Mouse (Mus musculus): Measurements from ENCODE around the gene Junb. TPM values are rescaled to one million over a fixed set of nuclear protein-coding genes. Genes with fewer than 3 reads are reported as not detected.

Gene Junb
- polyA plus RNA-seq, 1 experiment: 19.0 TPM

DNA sequence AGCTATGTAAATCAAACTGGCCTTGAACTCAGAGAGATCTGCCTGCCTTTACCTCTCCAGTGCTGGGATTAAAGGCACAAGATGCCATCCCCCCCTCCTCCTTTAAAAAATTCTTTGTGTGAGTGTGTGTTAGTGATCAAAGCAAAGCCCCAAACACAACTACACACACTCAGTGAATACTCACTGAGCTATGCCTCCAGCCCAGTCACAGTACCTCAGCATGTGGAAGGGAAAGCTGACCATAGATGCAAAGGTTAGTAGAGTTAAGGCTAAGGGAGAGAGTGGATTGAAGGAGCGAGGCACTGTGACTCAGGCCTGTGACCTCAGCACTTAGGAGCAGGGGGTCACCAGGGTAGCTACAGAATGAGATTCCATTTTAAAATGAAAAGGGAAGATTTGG is 5.4 kb downstream of the Junb start:
- TF ChIP-seq POLR2A (IDR thresholded peaks at IDR 0.05; ENCODE audit: insufficient read depth, low read length) (no peak), CTCF (IDR thresholded peaks at IDR 0.05; ENCODE audit: low read depth, low read length) (no peak), EP300 (IDR thresholded peaks at IDR 0.05; ENCODE audit: insufficient read depth, low read depth, low read length) (no peak)
- H3K27ac ChIP-seq (ENCODE audit: insufficient read depth, low read length): no peak overlapping the region
- no peaks in the 10 kb centered on the region for H3K27me3 ChIP-seq (ENCODE audit: control insufficient read depth, insufficient read depth, low read length, poor library complexity, severe bottlenecking)
- H3K9ac ChIP-seq (ENCODE audit: low read depth, poor library complexity, severe bottlenecking): no peak overlapping the region
- peaks cover 24% of the 10 kb centered on the region for H3K36me3 ChIP-seq (ENCODE audit: control insufficient read depth, insufficient read depth, low read length, poor library complexity, severe bottlenecking)
- H3K4me1 ChIP-seq (ENCODE audit: control insufficient read depth, insufficient read depth, low read length): no peaks in the 10 kb centered on the region
- no peaks in the 10 kb centered on the region for H3K9me3 ChIP-seq (replicated peaks; ENCODE audit: control insufficient read depth, insufficient read depth, low read length, poor library complexity, severe bottlenecking)
- no peak overlapping the region for H3K4me3 ChIP-seq (ENCODE audit: low read depth, low read length)

DNA sequence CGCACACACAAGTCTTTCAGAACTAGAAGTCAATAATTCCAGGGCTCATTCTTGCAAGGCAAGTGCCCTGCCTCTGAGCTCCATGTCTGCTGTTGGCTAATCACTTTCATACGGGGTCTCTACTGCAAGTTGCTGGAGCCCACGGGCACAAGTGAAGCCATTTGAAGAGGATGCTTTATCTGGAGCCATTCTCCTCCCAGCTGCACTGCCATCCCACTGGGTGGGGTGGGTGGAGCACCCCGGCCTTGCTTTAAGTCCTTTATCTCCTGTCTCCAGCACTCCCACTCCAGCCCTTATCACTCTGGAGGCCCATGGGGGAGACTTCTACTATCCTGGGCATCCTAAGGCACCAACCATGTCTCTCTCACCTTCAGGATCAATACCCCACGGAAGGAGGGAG is 7.6 kb downstream of the Junb start:
- Histone ChIP-seq H3K9ac (ENCODE audit: low read depth, poor library complexity, severe bottlenecking) (peak overlapping the region; percentile 82; the same call in 1 of the 2 replicates), H3K36me3 (ENCODE audit: control insufficient read depth, insufficient read depth, low read length, poor library complexity, severe bottlenecking) (peaks cover 24% of the 10 kb centered on the region), H3K4me3 (ENCODE audit: low read depth, low read length) (no peak overlapping the region; the same call in 1 of the 2 replicates), H3K27me3 (ENCODE audit: control insufficient read depth, insufficient read depth, low read length, poor library complexity, severe bottlenecking) (no peaks in the 10 kb centered on the region), H3K4me1 (ENCODE audit: control insufficient read depth, insufficient read depth, low read length) (peaks cover 4% of the 10 kb centered on the region), H3K27ac (ENCODE audit: insufficient read depth, low read length) (no peak overlapping the region), H3K9me3 (replicated peaks; ENCODE audit: control insufficient read depth, insufficient read depth, low read length, poor library complexity, severe bottlenecking) (no peaks in the 10 kb centered on the region)
- no peak for TF ChIP-seq POLR2A (IDR thresholded peaks at IDR 0.05; ENCODE audit: insufficient read depth, low read length)
- TF ChIP-seq EP300 (IDR thresholded peaks at IDR 0.05; ENCODE audit: insufficient read depth, low read depth, low read length): no peak
- no peak for TF ChIP-seq CTCF (IDR thresholded peaks at IDR 0.05; ENCODE audit: low read depth, low read length)

DNA sequence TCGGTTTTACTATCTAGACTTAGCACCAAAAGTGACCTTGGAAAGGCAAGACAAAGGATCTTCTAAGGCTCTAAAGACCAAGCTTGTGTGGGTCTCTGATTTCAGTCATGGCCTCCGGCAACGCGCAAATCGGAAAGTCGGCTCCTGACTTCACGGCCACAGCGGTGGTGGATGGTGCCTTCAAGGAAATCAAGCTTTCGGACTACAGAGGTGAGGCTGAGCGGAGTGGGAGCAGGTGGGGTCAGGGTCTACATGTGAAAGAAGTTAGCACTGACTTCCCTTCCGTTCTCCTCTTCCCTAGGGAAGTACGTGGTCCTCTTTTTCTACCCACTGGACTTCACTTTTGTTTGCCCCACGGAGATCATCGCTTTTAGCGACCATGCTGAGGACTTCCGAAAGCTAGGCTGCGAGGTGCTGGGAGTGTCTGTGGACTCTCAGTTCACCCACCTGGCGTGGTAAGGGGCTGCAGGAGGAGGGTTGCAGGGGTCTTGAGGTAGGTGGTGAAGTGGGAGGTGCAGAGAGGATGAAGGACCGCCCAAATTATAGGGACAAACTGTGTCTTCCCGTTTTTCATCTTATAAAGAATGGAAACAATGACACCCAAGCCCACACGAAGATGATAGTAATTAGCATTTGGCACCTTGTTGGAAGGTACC is 8.3 kb downstream of the Junb start:
- H3K36me3 ChIP-seq (ENCODE audit: control insufficient read depth, insufficient read depth, low read length, poor library complexity, severe bottlenecking): peaks cover 24% of the 10 kb centered on the region
- peak overlapping the region; percentile 15; the same call in 1 of the 2 replicates for H3K27ac ChIP-seq (ENCODE audit: insufficient read depth, low read length)
- H3K9me3 ChIP-seq (replicated peaks; ENCODE audit: control insufficient read depth, insufficient read depth, low read length, poor library complexity, severe bottlenecking): no peaks in the 10 kb centered on the region
- peaks cover 4% of the 10 kb centered on the region for H3K4me1 ChIP-seq (ENCODE audit: control insufficient read depth, insufficient read depth, low read length)
- TF ChIP-seq EP300 (IDR thresholded peaks at IDR 0.05; ENCODE audit: insufficient read depth, low read depth, low read length): no peak
- no peak for TF ChIP-seq CTCF (IDR thresholded peaks at IDR 0.05; ENCODE audit: low read depth, low read length)
- no peak for TF ChIP-seq POLR2A (IDR thresholded peaks at IDR 0.05; ENCODE audit: insufficient read depth, low read length)
- peak overlapping the region; percentile 72 for H3K4me3 ChIP-seq (ENCODE audit: low read depth, low read length)
- H3K9ac ChIP-seq (ENCODE audit: low read depth, poor library complexity, severe bottlenecking): peak overlapping the region; percentile 82
- no peaks in the 10 kb centered on the region for H3K27me3 ChIP-seq (ENCODE audit: control insufficient read depth, insufficient read depth, low read length, poor library complexity, severe bottlenecking)

DNA sequence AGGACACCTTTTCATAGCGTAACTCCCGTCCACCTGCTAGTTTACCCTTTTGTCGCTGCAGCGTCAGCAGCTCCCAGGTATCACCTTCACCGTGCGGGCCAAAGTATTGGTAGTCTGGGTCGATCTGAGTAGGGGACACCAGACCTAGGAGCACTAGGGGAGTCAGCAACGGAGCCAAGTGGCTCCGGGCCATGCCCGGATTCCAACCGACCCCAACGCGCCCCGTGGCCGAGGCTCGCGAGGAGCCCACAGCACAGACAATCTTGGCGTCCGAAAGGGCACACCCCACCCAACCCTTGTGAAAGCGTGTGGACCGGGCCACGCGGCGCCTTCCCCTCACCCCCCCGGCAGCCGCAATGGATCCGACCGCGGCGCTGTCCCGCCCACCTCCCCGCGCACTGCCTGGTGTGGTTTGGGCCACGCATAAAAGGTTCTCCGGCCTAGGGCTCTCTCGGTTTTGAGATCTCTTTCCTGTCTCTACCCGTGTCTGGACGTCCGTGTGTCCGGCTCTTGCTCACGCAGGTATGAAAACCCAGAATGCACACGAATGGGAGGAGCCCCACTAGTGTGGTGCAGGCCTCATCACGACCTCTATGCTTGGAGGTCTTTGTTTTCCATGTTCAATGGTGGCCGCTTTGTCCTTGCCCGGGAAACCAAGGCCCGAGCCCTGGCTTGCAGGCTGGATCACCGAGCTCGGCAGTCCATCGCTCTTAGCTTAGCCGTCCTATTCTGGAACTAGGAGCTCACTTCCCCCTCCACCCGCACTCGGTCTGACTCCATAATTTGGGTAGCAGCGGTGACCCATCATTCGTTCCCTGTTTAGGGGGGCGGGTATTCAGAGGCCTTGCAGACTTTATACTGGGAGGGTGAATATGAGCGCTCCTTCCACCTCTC is 9.0 kb downstream of the Junb start, which contains the start of the genes Gm49661, Prdx2 and Rnaseh2a:
Gm49661 (minus strand) TSS at position 193 of the 894 bp plus-strand sequence.
Prdx2 (plus strand) TSS at position 347 of the 894 bp plus-strand sequence.
Rnaseh2a (minus strand) TSS at position 527 of the 894 bp plus-strand sequence.
- H3K27ac ChIP-seq (ENCODE audit: insufficient read depth, low read length): peak within 1 kb of the TSS; percentile 64
- H3K4me3 ChIP-seq (ENCODE audit: low read depth, low read length): peak within 1 kb of the TSS; percentile 72
- H3K4me1 ChIP-seq (ENCODE audit: control insufficient read depth, insufficient read depth, low read length): peaks cover 4% of the 10 kb centered on the region
- peaks cover 20% of the 10 kb centered on the region for H3K36me3 ChIP-seq (ENCODE audit: control insufficient read depth, insufficient read depth, low read length, poor library complexity, severe bottlenecking)
- peak within 1 kb of the TSS; percentile 82 for H3K9ac ChIP-seq (ENCODE audit: low read depth, poor library complexity, severe bottlenecking)
- TF ChIP-seq CTCF (IDR thresholded peaks at IDR 0.05; ENCODE audit: low read depth, low read length) (no peak), POLR2A (IDR thresholded peaks at IDR 0.05; ENCODE audit: insufficient read depth, low read length) (peak; percentile 89), EP300 (IDR thresholded peaks at IDR 0.05; ENCODE audit: insufficient read depth, low read depth, low read length) (0 out of 2 replicates have a peak, but pooled peaks have one; percentile 25)
- H3K9me3 ChIP-seq (replicated peaks; ENCODE audit: control insufficient read depth, insufficient read depth, low read length, poor library complexity, severe bottlenecking): no peaks in the 10 kb centered on the region
- no peaks in the 10 kb centered on the region for H3K27me3 ChIP-seq (ENCODE audit: control insufficient read depth, insufficient read depth, low read length, poor library complexity, severe bottlenecking)

DNA sequence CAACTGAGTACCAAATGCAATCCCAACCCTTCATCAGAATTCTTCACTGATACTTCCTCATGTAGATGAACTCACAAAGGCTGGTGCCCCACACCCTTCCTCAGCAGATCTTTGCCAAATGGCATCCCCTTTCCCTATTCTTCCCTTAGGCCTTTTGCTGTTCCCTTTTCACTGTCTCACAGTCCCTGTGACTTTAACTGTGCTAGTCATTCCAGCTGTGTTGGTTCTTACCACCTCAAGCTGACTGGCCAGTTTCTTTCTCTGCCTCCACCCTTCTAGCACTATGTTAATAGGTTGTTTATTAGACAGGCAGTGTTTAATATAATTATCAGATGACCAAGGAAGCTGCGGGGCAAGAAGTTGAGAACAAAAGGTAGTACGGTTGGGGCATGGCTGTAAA is 9.9 kb downstream of the Junb start:
- peak overlapping the region; percentile 64 for H3K27ac ChIP-seq (ENCODE audit: insufficient read depth, low read length)
- peaks cover 4% of the 10 kb centered on the region for H3K4me1 ChIP-seq (ENCODE audit: control insufficient read depth, insufficient read depth, low read length)
- H3K4me3 ChIP-seq (ENCODE audit: low read depth, low read length): peak overlapping the region; percentile 72

More for the DNA sequence above, 9.9 kb downstream of the Junb start:
- no peak for TF ChIP-seq CTCF (IDR thresholded peaks at IDR 0.05; ENCODE audit: low read depth, low read length)
- TF ChIP-seq EP300 (IDR thresholded peaks at IDR 0.05; ENCODE audit: insufficient read depth, low read depth, low read length): no peak
- no peak for TF ChIP-seq POLR2A (IDR thresholded peaks at IDR 0.05; ENCODE audit: insufficient read depth, low read length)
- peak overlapping the region; percentile 82 for H3K9ac ChIP-seq (ENCODE audit: low read depth, poor library complexity, severe bottlenecking)
- H3K36me3 ChIP-seq (ENCODE audit: control insufficient read depth, insufficient read depth, low read length, poor library complexity, severe bottlenecking): peaks cover 20% of the 10 kb centered on the region
- H3K27me3 ChIP-seq (ENCODE audit: control insufficient read depth, insufficient read depth, low read length, poor library complexity, severe bottlenecking): no peaks in the 10 kb centered on the region
- no peaks in the 10 kb centered on the region for H3K9me3 ChIP-seq (replicated peaks; ENCODE audit: control insufficient read depth, insufficient read depth, low read length, poor library complexity, severe bottlenecking)

Data from ES-Bruce4 (cell line).